Mouse (Mus musculus) left cerebral cortex, adult 18-20 months (tissue): ENCODE results near the gene Prn. TPM values are rescaled to one million over a fixed set of nuclear protein-coding genes. Genes with fewer than 3 reads are reported as not detected.
A peak's percentile ranks its signal among the peaks of the same experiment; 100 is the strongest.

Source experiments
- DNase-seq, 2 experiments: peaks; one replicate each; pipeline ENCODE4 v3.0.0; 2021 to 2022; ENCODE audit warnings: low spot score in 2 of 2, mixed read lengths in 1 of 2
- total RNA-seq, 2 experiments: library from RNA; stranded (reverse); gene quantifications; 2 replicates each; pipeline ENCODE4 v1.2.3; 2021

The Prn gene
- total RNA-seq, 2 experiments from 2014 or later = not detected

DNA sequence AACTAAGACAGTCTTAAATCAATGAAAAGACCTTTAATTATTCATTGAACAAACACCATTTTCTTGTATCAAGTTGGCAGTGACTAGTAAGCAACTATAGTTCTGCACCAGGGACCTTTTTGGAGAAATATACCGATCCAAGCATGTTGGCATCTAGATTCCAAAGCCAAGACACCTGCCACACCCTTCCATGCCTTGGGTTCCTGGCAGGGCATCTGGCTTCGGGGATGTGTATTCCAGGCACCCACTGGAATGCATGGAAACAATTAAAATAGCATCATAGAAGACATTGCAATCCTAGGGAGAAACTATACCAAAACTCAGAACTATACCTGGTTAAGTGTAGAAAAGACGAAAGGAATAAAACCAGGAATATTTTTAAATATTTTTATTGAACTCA lies 3.5 kb upstream of the Prn start:
- no peak for DNase-seq

DNA sequence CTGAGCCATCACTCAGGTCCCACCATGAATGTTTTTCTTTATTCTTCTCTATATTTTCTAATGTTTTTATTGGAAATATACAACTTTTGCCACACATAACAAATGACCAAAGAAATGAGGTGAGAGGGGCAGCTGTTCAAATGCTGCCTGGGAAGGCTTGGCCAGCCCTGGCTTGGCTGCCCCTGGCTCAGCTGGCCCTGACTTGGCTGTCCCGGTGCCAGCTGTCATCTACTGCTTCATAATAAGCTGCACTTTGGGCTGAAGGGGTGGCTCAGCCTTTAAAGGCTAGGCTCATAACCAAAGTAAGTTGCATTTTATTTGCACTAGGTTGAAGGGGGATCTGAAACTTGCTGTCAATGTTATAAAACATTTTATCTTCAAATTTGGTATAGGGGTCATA lies 2.9 kb upstream of the Prn start:
- no peak for DNase-seq

- no peak for DNase-seq
These were observed 2.4 kb upstream of the Prn start for GRCm38 (mm10) chr2:131907311-131907710.

DNA sequence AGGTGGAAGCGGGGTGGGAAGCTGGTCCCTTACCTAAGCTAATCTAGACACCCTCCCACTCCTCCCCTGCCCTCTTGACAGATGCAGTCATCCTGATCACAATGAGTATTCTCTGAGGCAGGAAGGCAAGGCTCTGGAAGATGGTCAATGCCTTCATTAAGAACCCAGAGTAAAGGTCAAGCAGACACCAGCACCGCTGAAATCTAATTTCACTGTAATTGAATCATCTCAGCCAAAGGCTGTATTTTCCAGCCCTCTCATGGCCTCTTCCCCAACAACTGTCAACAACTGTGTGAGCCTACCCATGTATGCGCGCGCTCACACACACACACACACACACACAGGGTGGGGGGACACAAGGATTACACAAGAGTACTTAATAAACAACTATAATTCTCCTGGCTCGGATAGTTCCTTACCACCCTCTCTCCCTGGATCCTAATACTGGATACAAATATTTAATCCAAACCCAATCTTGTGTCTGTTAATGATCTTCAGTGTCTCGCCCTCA lies 1.4 kb upstream of the Prn start:
- no peak for DNase-seq

- no peak for DNase-seq
These were observed 851 bp upstream of the Prn start for GRCm38 (mm10) chr2:131908906-131909305.

- DNase-seq = no peak
These were observed 1.1 kb downstream of the Prn start for GRCm38 (mm10) chr2:131910847-131911246.

DNA sequence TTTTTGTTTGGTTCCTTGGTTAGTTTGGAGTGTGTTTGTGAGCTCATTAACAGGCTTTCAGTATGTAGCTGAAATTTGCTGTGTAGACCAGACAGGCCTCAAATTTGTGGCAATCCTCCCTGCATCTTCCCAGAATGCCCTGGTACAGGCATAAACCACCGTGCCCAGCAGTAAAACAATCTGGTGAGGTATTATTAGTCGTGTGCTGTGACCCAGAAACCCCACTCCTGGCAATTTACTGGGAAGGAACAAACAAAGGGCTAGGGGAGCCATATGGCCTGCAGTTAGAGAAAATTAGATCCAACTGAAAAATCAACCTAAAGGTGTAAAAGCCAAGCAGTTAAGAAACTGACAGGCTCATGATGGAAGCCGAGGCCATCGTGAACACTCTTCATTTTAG lies 1.6 kb downstream of the Prn start:
- no peak for DNase-seq

DNA sequence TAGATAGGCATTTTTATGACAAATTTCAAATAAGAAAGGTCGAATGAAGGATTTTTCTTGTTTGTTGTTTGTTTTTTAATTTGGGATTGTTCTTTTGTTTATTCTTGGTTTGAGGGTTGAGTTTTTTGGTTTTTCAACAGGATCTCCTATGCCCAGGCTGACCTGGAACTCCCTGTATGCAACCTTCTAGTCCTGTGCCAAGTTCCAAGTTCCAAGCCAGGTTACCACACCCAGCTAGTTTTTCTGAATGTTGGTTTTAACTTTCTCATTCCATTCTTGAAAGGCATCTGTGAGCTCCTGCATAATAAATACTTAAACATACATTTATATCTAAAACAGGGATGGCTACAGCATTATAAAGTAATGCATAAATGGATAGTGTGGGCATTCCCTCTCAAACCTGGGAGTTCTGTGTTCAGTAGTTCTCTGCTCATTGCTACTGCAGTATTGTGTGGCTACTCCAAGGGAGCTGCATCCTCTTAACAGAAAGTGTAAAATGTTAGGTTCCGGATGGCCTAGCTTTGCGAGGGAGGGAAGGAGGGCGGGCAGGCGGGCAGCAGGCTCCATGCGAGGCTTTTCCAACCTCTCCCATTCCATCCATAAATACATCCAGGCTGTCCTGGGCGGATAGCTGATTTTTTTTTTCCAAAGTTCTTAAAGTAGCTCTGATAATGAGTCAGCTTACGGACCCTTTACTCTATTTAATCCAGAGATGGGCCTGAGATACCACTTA lies 2.9 kb downstream of the Prn start:
- no peak for DNase-seq

DNA sequence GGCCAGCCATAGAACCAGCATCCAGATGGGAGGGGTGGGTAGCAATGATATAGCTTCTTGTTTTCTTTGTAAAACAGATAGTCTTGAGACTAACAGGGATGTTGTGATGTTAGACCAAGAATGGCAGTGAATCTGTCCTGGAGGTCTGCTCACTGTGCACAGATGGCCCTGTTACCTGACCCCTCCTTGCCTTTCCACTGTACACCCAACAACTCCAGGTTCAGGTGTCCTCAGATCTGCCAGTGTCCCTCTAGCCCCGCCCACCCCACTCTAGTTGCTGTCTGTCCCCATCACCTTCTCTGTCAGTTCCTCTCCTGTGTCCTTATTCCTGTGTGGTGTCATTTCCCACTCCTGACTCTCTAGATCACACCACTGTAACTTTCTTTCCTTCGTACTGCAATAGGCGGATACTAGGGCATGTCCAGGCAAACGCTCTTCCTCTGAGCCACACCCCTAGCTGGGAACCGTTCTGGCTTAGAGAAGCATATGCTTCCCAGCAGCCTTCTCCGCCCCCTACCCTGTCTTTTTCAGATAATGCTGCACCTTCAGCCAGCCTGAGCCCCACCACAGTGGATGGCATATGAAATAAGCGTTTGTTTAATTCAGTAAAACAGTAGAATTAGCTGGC lies 22.6 kb downstream of the Prn start:
- no peak for DNase-seq

GRCm38 (mm10) chr2:131933013-131933412 lies 23.3 kb downstream of the Prn start:
- DNase-seq = no peak

DNA sequence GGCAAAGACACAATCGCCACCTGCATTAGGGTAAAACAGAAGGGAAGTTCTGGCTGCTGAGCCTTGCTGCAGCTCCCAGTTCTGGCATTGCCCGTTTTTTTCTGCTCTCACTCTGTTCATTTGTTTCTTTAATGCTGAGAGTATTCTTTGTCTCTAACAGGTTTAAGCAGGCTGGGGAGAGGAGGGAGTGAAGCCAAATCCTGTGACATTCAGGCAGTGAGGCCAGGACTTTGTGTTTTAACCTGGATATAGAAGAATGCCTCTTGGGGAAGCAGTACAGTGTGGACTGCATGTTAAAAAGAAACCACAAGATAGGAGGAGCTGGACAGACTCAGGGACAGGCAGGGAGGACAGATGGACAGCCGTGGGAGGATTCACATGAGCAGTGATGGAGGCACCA lies 23.8 kb downstream of the Prn start:
- DNase-seq = no peak

DNA sequence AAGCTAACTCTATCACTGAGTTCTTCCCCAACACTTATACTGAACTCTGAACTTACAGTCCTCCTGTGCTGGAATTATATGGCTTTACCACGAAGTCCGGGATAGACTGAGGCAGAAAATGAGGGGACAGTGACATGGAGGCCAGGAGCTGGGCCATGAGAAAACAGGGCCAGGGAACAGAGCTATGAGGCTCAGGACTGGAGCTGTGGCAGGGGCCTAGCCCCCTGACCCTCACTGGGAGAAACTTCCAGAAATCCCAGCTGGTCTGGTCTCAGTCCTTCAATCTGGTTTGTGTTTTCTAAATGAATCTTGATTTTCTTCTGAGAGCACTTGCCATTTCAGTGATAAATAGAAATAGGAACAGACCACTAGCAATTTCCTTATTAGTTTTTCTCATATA lies 24.5 kb downstream of the Prn start:
- no peak for DNase-seq

- peak in 1 of 2 experiments; percentile 29 for DNase-seq
These were observed 25.8 kb downstream of the Prn start for GRCm38 (mm10) chr2:131935390-131936105.

DNA sequence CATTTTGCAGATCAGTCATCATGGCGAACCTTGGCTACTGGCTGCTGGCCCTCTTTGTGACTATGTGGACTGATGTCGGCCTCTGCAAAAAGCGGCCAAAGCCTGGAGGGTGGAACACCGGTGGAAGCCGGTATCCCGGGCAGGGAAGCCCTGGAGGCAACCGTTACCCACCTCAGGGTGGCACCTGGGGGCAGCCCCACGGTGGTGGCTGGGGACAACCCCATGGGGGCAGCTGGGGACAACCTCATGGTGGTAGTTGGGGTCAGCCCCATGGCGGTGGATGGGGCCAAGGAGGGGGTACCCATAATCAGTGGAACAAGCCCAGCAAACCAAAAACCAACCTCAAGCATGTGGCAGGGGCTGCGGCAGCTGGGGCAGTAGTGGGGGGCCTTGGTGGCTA lies 26.7 kb downstream of the Prn start:
- DNase-seq = no peak

- peak; percentile 53 to 68 for DNase-seq
These were observed 29.8 kb downstream of the Prn start for GRCm38 (mm10) chr2:131939404-131940111.

DNA sequence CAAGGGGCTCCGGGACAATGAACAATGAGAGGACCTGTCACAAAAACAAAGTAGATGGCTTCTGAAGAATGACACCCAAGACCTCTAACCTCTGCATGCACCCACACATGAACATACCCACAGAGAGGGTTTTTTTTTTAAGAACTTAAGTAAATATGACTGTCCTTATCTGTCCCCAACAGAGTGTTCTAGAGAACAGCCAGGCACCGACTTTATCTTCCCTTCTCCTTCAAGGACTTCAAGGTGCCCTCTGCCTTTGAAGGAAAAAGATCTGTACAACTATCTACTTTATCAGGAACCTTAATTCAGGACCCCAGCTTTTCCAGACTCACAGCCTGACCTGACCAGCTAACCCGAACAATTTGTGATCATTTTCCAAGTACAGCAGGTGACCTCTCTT lies 30.7 kb downstream of the Prn start:
- DNase-seq = no peak

GRCm38 (mm10) chr2:131941501-131941900 lies 31.7 kb downstream of the Prn start:
- no peak for DNase-seq

- DNase-seq = no peak
These were observed 34.6 kb downstream of the Prn start for GRCm38 (mm10) chr2:131944370-131944769.

- DNase-seq = no peak
These were observed 35.5 kb downstream of the Prn start for GRCm38 (mm10) chr2:131945225-131945624.

DNA sequence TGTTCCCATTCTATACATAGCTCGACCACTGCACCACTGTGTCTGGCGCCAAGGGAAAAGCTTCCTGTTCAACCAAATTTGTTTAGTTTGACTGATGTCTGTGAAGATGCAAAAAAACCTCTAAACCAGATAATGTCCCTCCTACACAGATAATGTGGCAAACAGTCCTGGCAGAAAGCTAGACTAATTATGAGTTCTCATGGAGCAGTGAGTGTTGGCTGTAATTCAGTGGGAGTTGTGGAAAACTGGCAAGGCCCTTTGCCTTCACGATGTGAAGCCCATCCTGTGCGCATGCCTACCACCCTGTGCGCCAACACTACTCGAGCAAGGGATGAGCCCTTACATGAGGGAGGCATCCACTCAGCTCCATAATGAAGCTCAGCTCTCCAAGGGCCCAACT lies 36.0 kb downstream of the Prn start:
- DNase-seq = no peak

DNA sequence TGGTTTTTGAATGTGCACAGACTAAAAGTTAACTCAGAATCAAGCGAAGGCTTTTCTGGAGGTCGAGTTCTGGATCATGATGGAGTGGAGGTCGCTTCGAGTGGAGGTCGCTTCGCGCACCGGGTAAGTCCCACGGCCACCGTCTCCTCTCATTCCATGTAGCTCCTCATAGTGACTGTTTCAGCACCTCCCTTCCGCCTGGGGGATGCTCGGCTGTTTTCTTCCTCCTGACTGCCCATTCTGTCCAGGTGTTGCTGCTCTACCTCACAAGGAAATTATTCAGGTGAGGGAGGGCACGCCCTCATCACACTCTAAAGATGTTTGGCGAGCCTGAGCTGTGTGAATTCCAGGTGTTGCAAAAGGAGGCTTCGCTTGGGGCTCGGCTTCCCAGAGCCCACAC lies 36.6 kb downstream of the Prn start:
- DNase-seq = no peak

GRCm38 (mm10) chr2:131948156-131948555 lies 38.4 kb downstream of the Prn start:
- no peak for DNase-seq
